Mouse (Mus musculus): Measurements from ENCODE around the gene Mta3.

DNA sequence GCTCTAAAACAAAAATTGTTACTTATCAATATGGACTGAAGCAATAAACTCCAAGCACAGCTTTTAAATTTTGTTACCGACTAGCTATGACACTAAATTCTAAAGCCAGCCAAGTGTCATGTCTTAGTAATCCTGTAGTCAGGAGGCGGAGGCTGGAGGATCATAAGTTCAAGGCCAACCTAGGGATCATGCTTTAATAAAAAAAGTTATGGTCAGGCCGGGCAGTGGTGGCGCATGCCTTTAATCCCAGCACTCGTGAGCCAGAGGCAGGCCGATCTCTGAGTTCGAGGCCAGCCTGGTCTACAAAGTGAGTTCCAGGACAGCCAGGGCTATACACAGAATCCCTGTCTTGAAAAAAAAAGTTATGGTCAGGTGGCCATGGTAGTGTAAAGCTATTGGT, 71.0 kb downstream of the Mta3 start:
- TF ChIP-seq CTCF (IDR thresholded peaks at IDR 0.05; ENCODE audit: extremely low read depth, insufficient read depth, insufficient read length, insufficient replicate concordance), result no peak
- TF ChIP-seq POLR2A (IDR thresholded peaks at IDR 0.05; ENCODE audit: low read depth, low read length), result no peak
